Mouse (Mus musculus): ENCODE measurements around the gene Gm20388. TPM values are rescaled to one million over a fixed set of nuclear protein-coding genes. Genes with fewer than 3 reads are reported as not detected.
A peak's percentile ranks its signal among the peaks of the same experiment; 100 is the strongest.

Gm20388 gene
- total RNA-seq, 2 experiments from 2014 or later, result 2.2 to 7.6 TPM

GRCm38 (mm10) chr8:122110867-122111253 is 2200.2 kb downstream of the Gm20388 start:
- DNase-seq (ENCODE audit: low spot score in 2 of 2), result no peak
- TF ChIP-seq CTCF (conservative IDR thresholded peaks at IDR 0.05), result no peak
- H3K27ac ChIP-seq, result no peak overlapping the region
- H3K4me3 ChIP-seq, result no peak overlapping the region

DNA sequence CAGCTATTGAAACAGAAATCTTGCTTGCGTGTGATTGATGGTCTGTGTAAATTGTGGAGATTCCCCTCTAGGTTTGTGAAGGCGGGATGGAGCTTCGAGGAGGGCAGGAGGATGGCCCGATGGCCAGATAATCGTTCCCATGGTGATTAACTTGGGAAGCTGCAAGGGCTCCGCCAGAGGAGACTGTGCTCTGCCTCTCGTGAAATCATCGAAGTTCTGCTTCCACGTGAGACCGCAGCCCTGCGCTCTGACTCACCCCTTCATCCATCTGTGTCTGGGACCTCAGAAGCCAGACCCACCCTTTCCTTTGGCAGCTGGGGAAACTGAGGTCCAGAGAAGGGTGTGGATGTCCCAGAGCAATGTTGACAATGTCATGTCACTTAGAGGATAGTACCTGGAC is 2201.1 kb downstream of the Gm20388 start:
- TF ChIP-seq CTCF (conservative IDR thresholded peaks at IDR 0.05), result no peak
- DNase-seq (ENCODE audit: low spot score in 2 of 2), result no peak
- no peak overlapping the region for H3K4me3 ChIP-seq
- no peak overlapping the region for H3K27ac ChIP-seq

DNA sequence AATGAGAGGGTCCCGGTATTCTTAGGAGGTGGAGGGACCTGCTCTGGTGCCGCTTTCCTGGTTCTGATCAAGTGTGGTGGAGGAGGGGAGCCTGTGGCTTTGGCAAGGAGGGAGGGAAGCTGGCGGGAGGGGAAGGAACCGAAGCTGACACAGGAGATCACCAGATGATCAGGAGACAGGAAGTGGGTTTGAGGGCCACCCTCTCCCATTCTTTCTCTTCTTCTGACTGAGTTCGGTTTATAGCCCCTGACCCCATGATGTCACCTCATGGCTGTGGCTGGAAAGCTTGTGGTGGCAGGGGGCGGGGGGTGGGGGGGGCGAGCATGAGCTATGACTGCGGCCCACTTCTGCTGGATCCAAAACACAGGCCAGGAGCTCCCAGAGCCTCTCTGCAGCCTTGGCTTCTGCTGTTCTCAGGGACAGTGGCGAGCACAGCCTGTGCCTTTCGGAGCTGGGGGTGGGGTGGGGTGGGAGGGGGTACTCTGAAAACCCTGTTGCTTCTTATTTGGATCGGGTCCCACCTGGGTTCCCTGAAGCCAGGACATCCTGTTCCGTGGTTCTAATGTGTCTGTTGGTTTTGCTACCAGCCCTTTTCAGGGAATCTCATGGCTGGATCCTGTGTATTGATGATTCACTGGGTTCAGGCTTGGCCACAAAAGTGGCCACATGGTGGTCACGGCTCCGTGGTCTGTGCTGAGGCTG is 2201.8 kb downstream of the Gm20388 start:
- H3K4me3 ChIP-seq, result no peak overlapping the region
- no peak for TF ChIP-seq CTCF (conservative IDR thresholded peaks at IDR 0.05)
- H3K27ac ChIP-seq, result no peak overlapping the region
- DNase-seq (ENCODE audit: low spot score in 2 of 2), result no peak

GRCm38 (mm10) chr8:122114890-122115289 is 2204.2 kb downstream of the Gm20388 start:
- no peak for DNase-seq (ENCODE audit: low spot score in 2 of 2)
- H3K27ac ChIP-seq, result no peak overlapping the region
- H3K4me3 ChIP-seq, result no peak overlapping the region
- no peak for TF ChIP-seq CTCF (conservative IDR thresholded peaks at IDR 0.05)

DNA sequence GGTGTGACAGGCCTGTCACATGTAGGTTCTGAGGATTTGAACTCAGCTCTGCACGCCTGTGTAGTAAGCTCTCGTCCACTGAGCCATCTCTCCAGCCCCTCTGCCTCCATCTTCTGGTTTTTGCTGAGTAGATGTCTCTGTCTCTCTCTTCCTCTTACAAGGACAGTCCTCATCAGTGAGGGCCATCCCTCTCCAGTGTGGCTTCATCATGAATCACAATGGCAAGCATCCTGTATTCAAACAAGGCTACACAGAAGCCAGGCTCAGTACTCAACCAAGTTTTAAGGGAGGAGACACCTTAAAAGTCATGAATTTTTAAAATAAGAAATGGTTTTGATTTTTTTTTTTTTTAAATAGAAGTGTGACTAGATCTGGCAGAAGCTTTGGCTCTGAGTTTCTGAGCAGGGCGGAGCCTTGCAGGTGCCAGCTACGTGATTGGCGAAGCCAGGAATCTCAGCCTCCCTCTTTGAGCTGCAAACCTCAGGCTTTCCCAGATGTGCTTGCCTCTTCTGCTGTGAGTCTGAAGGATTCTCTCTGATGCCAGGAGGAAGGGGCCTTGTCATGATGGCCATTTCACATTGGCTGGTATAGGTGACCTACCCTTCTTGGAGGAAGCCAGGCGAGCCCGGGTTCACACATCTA is 2206.2 kb downstream of the Gm20388 start:
- Histone ChIP-seq H3K27ac (no peak overlapping the region), H3K4me3 (no peak overlapping the region)
- TF ChIP-seq CTCF (conservative IDR thresholded peaks at IDR 0.05), result no peak
- DNase-seq (ENCODE audit: low spot score in 2 of 2), result no peak

DNA sequence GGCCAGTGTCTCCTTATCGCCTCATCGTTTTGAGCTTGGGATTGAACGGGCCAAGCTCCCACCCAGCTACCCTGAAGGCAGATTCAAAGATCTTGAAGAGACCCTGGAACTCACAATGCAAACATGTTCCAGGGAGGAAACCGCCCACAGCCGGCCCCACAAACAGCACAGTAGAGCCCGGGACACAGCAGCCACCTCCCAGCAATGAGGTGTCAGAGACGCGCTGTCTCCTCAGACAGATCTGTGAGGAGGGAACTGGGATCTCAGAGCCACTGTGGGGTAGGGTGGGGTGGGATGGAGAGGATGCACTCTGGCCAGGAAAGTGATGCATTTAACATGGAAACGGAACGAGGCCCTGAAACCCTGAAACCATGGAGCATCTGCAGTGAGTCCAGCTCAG is 2207.5 kb downstream of the Gm20388 start:
- TF ChIP-seq CTCF (conservative IDR thresholded peaks at IDR 0.05), result no peak
- H3K27ac ChIP-seq, result no peak overlapping the region
- DNase-seq (ENCODE audit: low spot score in 2 of 2), result no peak
- no peak overlapping the region for H3K4me3 ChIP-seq

- no peak overlapping the region for H3K4me3 ChIP-seq
- no peak for DNase-seq (ENCODE audit: low spot score in 2 of 2)
- TF ChIP-seq CTCF (conservative IDR thresholded peaks at IDR 0.05), result no peak
- H3K27ac ChIP-seq, result no peak overlapping the region
Measured at GRCm38 (mm10) chr8:122118536-122118935, 2207.9 kb downstream of the Gm20388 start.

DNA sequence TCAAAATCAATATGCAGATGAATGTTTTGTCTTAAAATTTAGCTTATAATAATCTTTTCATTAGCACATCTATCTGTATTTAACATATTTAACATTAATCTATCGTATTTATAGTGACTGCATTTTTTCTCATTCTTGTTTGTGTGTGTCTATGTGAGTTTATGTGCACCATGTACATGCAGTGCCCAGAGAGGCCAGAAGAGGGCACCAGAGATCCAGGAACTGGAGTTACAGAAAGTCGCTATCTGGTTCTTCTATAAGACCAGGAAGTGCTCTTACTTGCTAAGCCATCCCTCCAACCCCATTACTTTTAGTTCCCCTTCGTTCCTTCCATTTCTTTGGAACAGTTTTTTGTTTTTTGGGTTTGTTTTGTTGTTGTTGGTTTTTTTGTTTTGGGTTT is 2213.7 kb downstream of the Gm20388 start:
- peak; percentile 61 for TF ChIP-seq CTCF (conservative IDR thresholded peaks at IDR 0.05)
- H3K27ac ChIP-seq, result no peak overlapping the region
- DNase-seq (ENCODE audit: low spot score in 2 of 2), result no peak
- H3K4me3 ChIP-seq, result no peak overlapping the region

DNA sequence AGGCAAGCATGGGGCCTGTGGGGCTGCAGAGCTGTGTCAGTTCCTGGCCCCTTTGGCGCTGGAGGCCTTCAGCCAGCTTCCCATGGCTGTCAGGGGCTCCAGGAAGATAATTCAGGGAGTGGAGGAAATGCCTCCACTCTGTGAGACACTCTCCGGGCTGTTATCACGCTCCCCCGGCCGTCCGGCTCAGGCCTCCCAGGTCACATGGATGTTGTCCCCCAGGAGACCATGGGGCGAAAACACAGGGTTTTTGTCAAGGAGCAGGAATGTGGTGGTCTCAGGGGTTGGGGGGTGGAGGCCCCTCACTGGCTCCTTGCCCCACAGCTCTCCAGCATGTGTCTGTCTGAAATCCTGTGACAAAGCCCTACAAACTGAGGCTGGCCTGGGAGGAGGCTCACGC is 2216.0 kb downstream of the Gm20388 start:
- no peak for DNase-seq (ENCODE audit: low spot score in 2 of 2)
- no peak for TF ChIP-seq CTCF (conservative IDR thresholded peaks at IDR 0.05)
- Histone ChIP-seq H3K4me3 (no peak overlapping the region), H3K27ac (no peak overlapping the region)

DNA sequence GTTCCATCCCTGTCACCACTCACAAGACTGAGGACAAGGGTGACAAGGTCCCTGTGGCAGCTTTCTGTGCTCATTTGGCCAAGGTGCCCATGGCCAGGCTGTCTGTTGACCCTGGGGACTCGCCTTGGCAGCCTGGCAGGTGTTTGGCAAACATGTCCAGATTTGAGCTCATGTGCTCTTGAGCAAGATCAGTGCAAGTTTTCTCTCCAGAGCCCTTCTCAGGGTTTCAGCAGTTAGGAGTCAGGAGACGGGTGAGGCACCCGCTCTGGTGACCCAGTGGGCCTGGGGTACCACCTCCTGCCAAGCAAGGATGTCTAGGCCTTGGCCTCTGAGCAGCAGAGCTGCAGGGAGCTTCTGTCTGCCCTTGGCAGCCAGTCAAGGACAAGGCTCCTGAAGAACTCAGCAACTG is 2223.5 kb downstream of the Gm20388 start:
- TF ChIP-seq CTCF (conservative IDR thresholded peaks at IDR 0.05), result no peak
- DNase-seq (ENCODE audit: low spot score in 2 of 2), result no peak
- H3K4me3 ChIP-seq, result no peak overlapping the region
- no peak overlapping the region for H3K27ac ChIP-seq

- DNase-seq (ENCODE audit: low spot score in 2 of 2), result peak; percentile 29 to 30
- H3K4me3 ChIP-seq, result no peak overlapping the region
- TF ChIP-seq CTCF (conservative IDR thresholded peaks at IDR 0.05), result peak; percentile 71
- H3K27ac ChIP-seq, result no peak overlapping the region
Measured at GRCm38 (mm10) chr8:122135494-122135893, 2224.9 kb downstream of the Gm20388 start.

GRCm38 (mm10) chr8:122139784-122140183 is 2229.1 kb downstream of the Gm20388 start:
- TF ChIP-seq CTCF (conservative IDR thresholded peaks at IDR 0.05), result peak; percentile 81
- DNase-seq (ENCODE audit: low spot score in 2 of 2), result peak in 1 of 2 experiments; percentile 21
- Histone ChIP-seq H3K27ac (no peak overlapping the region), H3K4me3 (no peak overlapping the region)

GRCm38 (mm10) chr8:122140411-122140810 is 2229.8 kb downstream of the Gm20388 start:
- DNase-seq (ENCODE audit: low spot score in 2 of 2), result no peak
- no peak for TF ChIP-seq CTCF (conservative IDR thresholded peaks at IDR 0.05)
- no peak overlapping the region for H3K4me3 ChIP-seq
- no peak overlapping the region for H3K27ac ChIP-seq

- no peak overlapping the region for H3K4me3 ChIP-seq
- no peak for TF ChIP-seq CTCF (conservative IDR thresholded peaks at IDR 0.05)
- DNase-seq (ENCODE audit: low spot score in 2 of 2), result no peak
Measured at GRCm38 (mm10) chr8:122142428-122142827, 2231.8 kb downstream of the Gm20388 start.

More at GRCm38 (mm10) chr8:122142428-122142827, 2231.8 kb downstream of the Gm20388 start:
- H3K27ac ChIP-seq, result no peak overlapping the region
